Mouse (Mus musculus): ENCODE measurements around the gene Atp8b5. TPM values are rescaled to one million over a fixed set of nuclear protein-coding genes. Genes with fewer than 3 reads are reported as not detected.

Atp8b5 gene
- polyA plus RNA-seq, 1 experiment from 2014 or later, result 0.52 TPM

GRCm38 (mm10) chr4:43336176-43336575 is 69.2 kb downstream of the Atp8b5 start:
- Histone ChIP-seq H3K4me2 (ENCODE audit: low read depth) (no peak overlapping the region), H3K27ac (ENCODE audit: low read depth, low read length) (no peak overlapping the region), H3K9me3 (ENCODE audit: control insufficient read depth, low read length) (no peaks in the 10 kb centered on the region; the same call in 1 of the 2 replicates), H3K27me3 (ENCODE audit: control insufficient read depth, insufficient read depth, low read length) (no peaks in the 10 kb centered on the region), H3K36me3 (ENCODE audit: control insufficient read depth, insufficient read depth, low read length) (no peaks in the 10 kb centered on the region), H3K9ac (ENCODE audit: low read length) (no peak overlapping the region), H3K4me3 (ENCODE audit: low read depth, low read length) (no peak overlapping the region), H3K4me1 (ENCODE audit: control insufficient read depth, insufficient read depth, low read length) (no peaks in the 10 kb centered on the region)
- no peak for DNase-seq (ENCODE audit: low spot score)
- ATAC-seq (ENCODE audit: insufficient read depth, low FRiP score, low TSS enrichment), result no peak

GRCm38 (mm10) chr4:43340096-43340804 is 73.3 kb downstream of the Atp8b5 start:
- no peaks in the 10 kb centered on the region for H3K27me3 ChIP-seq (ENCODE audit: control insufficient read depth, insufficient read depth, low read length)
- no peak for ATAC-seq (ENCODE audit: insufficient read depth, low FRiP score, low TSS enrichment)
- H3K9me3 ChIP-seq (ENCODE audit: control insufficient read depth, low read length), result no peaks in the 10 kb centered on the region; the same call in 1 of the 2 replicates
- H3K27ac ChIP-seq (ENCODE audit: low read depth, low read length), result no peak overlapping the region
- DNase-seq (ENCODE audit: low spot score), result no peak
- no peak overlapping the region for H3K4me2 ChIP-seq (ENCODE audit: low read depth)
- no peaks in the 10 kb centered on the region for H3K36me3 ChIP-seq (ENCODE audit: control insufficient read depth, insufficient read depth, low read length)
- H3K4me3 ChIP-seq (ENCODE audit: low read depth, low read length), result no peak overlapping the region
- 61% methylated on average over 4 of the region's 4 CpGs for WGBS
- H3K9ac ChIP-seq (ENCODE audit: low read length), result no peak overlapping the region
- no peaks in the 10 kb centered on the region for H3K4me1 ChIP-seq (ENCODE audit: control insufficient read depth, insufficient read depth, low read length)

- Histone ChIP-seq H3K27me3 (ENCODE audit: control insufficient read depth, insufficient read depth, low read length) (no peaks in the 10 kb centered on the region), H3K4me2 (ENCODE audit: low read depth) (no peak overlapping the region), H3K4me3 (ENCODE audit: low read depth, low read length) (no peak overlapping the region), H3K4me1 (ENCODE audit: control insufficient read depth, insufficient read depth, low read length) (no peaks in the 10 kb centered on the region), H3K9ac (ENCODE audit: low read length) (no peak overlapping the region), H3K36me3 (ENCODE audit: control insufficient read depth, insufficient read depth, low read length) (no peaks in the 10 kb centered on the region), H3K9me3 (ENCODE audit: control insufficient read depth, low read length) (no peaks in the 10 kb centered on the region; the same call in 1 of the 2 replicates), H3K27ac (ENCODE audit: low read depth, low read length) (no peak overlapping the region)
- no peak for DNase-seq (ENCODE audit: low spot score)
- no peak for ATAC-seq (ENCODE audit: insufficient read depth, low FRiP score, low TSS enrichment)
- 60% methylated on average over 7 of the region's 7 CpGs for WGBS
Observed at GRCm38 (mm10) chr4:43341276-43341891, 74.4 kb downstream of the Atp8b5 start.

- no peak overlapping the region for H3K9ac ChIP-seq (ENCODE audit: low read length)
- H3K4me3 ChIP-seq (ENCODE audit: low read depth, low read length), result no peak overlapping the region
- DNase-seq (ENCODE audit: low spot score) (no peak), ATAC-seq (ENCODE audit: insufficient read depth, low FRiP score, low TSS enrichment) (no peak)
- H3K36me3 ChIP-seq (ENCODE audit: control insufficient read depth, insufficient read depth, low read length), result no peaks in the 10 kb centered on the region
- WGBS, result 91% methylated on average over 10 of the region's 10 CpGs
- H3K4me2 ChIP-seq (ENCODE audit: low read depth), result no peak overlapping the region
- H3K9me3 ChIP-seq (ENCODE audit: control insufficient read depth, low read length), result no peaks in the 10 kb centered on the region
- no peaks in the 10 kb centered on the region for H3K4me1 ChIP-seq (ENCODE audit: control insufficient read depth, insufficient read depth, low read length)
- H3K27me3 ChIP-seq (ENCODE audit: control insufficient read depth, insufficient read depth, low read length), result no peaks in the 10 kb centered on the region
- H3K27ac ChIP-seq (ENCODE audit: low read depth, low read length), result no peak overlapping the region
Observed at GRCm38 (mm10) chr4:43342443-43342842, 75.5 kb downstream of the Atp8b5 start.

- no peak for ATAC-seq (ENCODE audit: insufficient read depth, low FRiP score, low TSS enrichment)
- H3K27ac ChIP-seq (ENCODE audit: low read depth, low read length), result no peak overlapping the region
- H3K27me3 ChIP-seq (ENCODE audit: control insufficient read depth, insufficient read depth, low read length), result no peaks in the 10 kb centered on the region
- no peaks in the 10 kb centered on the region for H3K9me3 ChIP-seq (ENCODE audit: control insufficient read depth, low read length)
- no peak overlapping the region for H3K9ac ChIP-seq (ENCODE audit: low read length)
- H3K4me3 ChIP-seq (ENCODE audit: low read depth, low read length), result no peak overlapping the region
- H3K4me2 ChIP-seq (ENCODE audit: low read depth), result no peak overlapping the region
- 83% methylated on average over 2 of the region's 2 CpGs for WGBS
- H3K4me1 ChIP-seq (ENCODE audit: control insufficient read depth, insufficient read depth, low read length), result no peaks in the 10 kb centered on the region
- no peak for DNase-seq (ENCODE audit: low spot score)
- H3K36me3 ChIP-seq (ENCODE audit: control insufficient read depth, insufficient read depth, low read length), result no peaks in the 10 kb centered on the region
Observed at GRCm38 (mm10) chr4:43344932-43345331, 78.0 kb downstream of the Atp8b5 start.

GRCm38 (mm10) chr4:43349206-43349605 is 82.2 kb downstream of the Atp8b5 start:
- no peak overlapping the region for H3K4me3 ChIP-seq (ENCODE audit: low read depth, low read length)
- 94% methylated on average over 5 of the region's 5 CpGs for WGBS
- no peak for ATAC-seq (ENCODE audit: insufficient read depth, low FRiP score, low TSS enrichment)
- DNase-seq (ENCODE audit: low spot score), result no peak
- H3K9ac ChIP-seq (ENCODE audit: low read length), result no peak overlapping the region
- no peak overlapping the region for H3K4me2 ChIP-seq (ENCODE audit: low read depth)
- H3K4me1 ChIP-seq (ENCODE audit: control insufficient read depth, insufficient read depth, low read length), result no peaks in the 10 kb centered on the region
- no peaks in the 10 kb centered on the region for H3K36me3 ChIP-seq (ENCODE audit: control insufficient read depth, insufficient read depth, low read length)
- H3K27me3 ChIP-seq (ENCODE audit: control insufficient read depth, insufficient read depth, low read length), result no peaks in the 10 kb centered on the region
- H3K9me3 ChIP-seq (ENCODE audit: control insufficient read depth, low read length), result no peaks in the 10 kb centered on the region; the same call in 1 of the 2 replicates
- no peak overlapping the region for H3K27ac ChIP-seq (ENCODE audit: low read depth, low read length)

GRCm38 (mm10) chr4:43350038-43350560 is 83.1 kb downstream of the Atp8b5 start:
- no peak overlapping the region for H3K4me2 ChIP-seq (ENCODE audit: low read depth)
- 83% methylated on average over 6 of the region's 6 CpGs for WGBS
- H3K27me3 ChIP-seq (ENCODE audit: control insufficient read depth, insufficient read depth, low read length), result no peaks in the 10 kb centered on the region

GRCm38 (mm10) chr4:43353662-43354061 is 86.7 kb downstream of the Atp8b5 start:
- Histone ChIP-seq H3K27ac (ENCODE audit: low read depth, low read length) (no peak overlapping the region), H3K9me3 (ENCODE audit: control insufficient read depth, low read length) (no peaks in the 10 kb centered on the region; the same call in 1 of the 2 replicates), H3K36me3 (ENCODE audit: control insufficient read depth, insufficient read depth, low read length) (no peaks in the 10 kb centered on the region), H3K4me1 (ENCODE audit: control insufficient read depth, insufficient read depth, low read length) (no peaks in the 10 kb centered on the region), H3K4me2 (ENCODE audit: low read depth) (no peak overlapping the region), H3K4me3 (ENCODE audit: low read depth, low read length) (no peak overlapping the region), H3K9ac (ENCODE audit: low read length) (no peak overlapping the region), H3K27me3 (ENCODE audit: control insufficient read depth, insufficient read depth, low read length) (no peaks in the 10 kb centered on the region)
- DNase-seq (ENCODE audit: low spot score), result no peak
- 89% methylated on average over 6 of the region's 6 CpGs for WGBS
- ATAC-seq (ENCODE audit: insufficient read depth, low FRiP score, low TSS enrichment), result no peak

More at GRCm38 (mm10) chr4:43350038-43350560, 83.1 kb downstream of the Atp8b5 start:
- DNase-seq (ENCODE audit: low spot score), result no peak
- Histone ChIP-seq H3K27ac (ENCODE audit: low read depth, low read length) (no peak overlapping the region), H3K9me3 (ENCODE audit: control insufficient read depth, low read length) (no peaks in the 10 kb centered on the region; the same call in 1 of the 2 replicates), H3K4me3 (ENCODE audit: low read depth, low read length) (no peak overlapping the region), H3K36me3 (ENCODE audit: control insufficient read depth, insufficient read depth, low read length) (no peaks in the 10 kb centered on the region), H3K4me1 (ENCODE audit: control insufficient read depth, insufficient read depth, low read length) (no peaks in the 10 kb centered on the region), H3K9ac (ENCODE audit: low read length) (no peak overlapping the region)
- ATAC-seq (ENCODE audit: insufficient read depth, low FRiP score, low TSS enrichment), result no peak

Measured in neural tube, embryonic 11.5 days (tissue).